Mouse (Mus musculus): ENCODE results near the gene Nat8f5. TPM values are rescaled to one million over a fixed set of nuclear protein-coding genes. Genes with fewer than 3 reads are reported as not detected.

Gene Nat8f5
- polyA plus RNA-seq (2017; shearing (Covaris generic)), result not detected

DNA sequence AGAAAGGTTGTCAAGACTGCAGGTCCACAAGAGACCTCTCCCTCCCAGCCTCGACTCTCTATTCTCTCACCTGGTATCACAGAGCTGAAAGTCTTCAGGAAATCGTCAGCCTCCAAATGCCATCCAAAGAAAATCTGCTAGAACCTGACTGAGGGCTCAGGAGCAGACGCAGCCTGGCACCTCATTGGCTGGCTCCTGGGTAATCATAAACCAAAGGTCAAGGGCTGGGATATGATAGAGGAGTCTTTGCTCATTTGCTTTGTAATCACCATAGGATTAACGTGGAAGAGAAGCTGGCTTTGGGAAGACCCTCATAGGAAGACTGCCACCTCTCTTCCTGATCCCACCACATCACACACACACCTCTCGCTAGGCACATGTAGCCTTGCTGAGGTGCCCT is at the start of gene Nat8f5, which contains the start of gene Nat8f6:
Nat8f5 (minus strand) TSS at position 136 of the 400 bp plus-strand sequence.
Nat8f6 (minus strand) TSS at position 118 of the 400 bp plus-strand sequence.

DNA sequence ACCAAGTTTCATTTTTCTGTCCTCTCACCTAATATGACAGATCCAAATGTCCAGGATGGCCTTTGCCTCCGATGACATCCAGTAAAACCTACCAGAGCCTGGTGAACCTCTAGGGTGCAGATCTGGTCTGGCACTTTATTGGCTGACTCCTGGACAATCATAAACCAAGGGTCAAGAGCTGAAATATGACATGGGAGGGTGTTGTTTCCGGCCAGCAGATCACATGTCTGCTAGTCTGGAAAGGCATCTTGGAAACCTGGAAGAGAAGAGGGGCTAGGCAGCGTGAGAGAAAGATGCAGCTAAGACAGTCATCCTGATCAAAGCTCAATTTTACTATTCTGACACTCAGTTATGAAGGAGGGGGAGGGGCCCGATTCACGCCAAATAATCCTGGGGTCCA is 48.2 kb upstream of the Nat8f5 start, which contains the start of gene Nat8f2:
Nat8f2 (minus strand) TSS at position 153 of the 400 bp plus-strand sequence.

DNA sequence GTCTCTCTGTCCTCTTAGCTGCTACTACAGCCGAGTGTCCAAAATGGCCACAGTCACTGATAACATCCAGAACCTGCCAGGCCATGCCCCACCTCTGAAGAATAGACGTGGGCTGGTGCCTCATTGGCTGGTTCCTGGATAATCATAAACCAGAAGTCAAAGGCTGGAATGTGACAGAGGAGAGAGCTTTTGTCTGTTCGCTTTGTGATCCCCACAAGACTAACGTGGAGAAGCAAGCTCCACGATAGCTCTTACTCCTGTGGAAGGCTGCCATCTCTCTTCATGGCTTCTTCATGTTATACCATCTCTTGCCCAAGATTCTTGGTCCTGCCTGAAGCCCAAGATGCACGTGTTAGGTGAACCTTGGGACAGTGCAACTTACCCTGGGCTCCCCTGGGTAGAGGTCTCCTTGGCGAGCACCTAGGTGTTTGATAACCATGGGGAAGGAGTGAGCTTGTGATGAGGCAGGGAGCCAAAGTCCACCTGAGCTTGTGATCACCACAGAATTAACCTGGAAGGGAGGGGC is 11.1 kb upstream of the Nat8f5 start, which contains the start of gene Nat8:
Nat8 (minus strand) TSS at position 287 of the 526 bp plus-strand sequence.

Other genes starting within 250 kb of the Nat8f5 start
- 10 to 100 TPM in 1 of 2 experiments, 1 to 10 TPM in 1; 2.3 to 10.8 TPM for gene Alms1, start 233.4 kb downstream of the Nat8f5 start, polyA plus RNA-seq (2017; shearing (Covaris generic))
- under 1 TPM in 1 of 2 experiments, not detected in 1; 0.60 TPM for gene Nat8f7, start 107.8 kb downstream of the Nat8f5 start, polyA plus RNA-seq (2017; shearing (Covaris generic))
- gene Nat8f3, start 55.2 kb downstream of the Nat8f5 start, polyA plus RNA-seq (2017; shearing (Covaris generic)), result under 1 TPM; 0.27 to 0.72 TPM
- not detected for gene Nat8f6, start within 50 bp of the Nat8f5 start, polyA plus RNA-seq (2017; shearing (Covaris generic))
- not detected for gene Nat8, start 11.1 kb upstream of the Nat8f5 start, polyA plus RNA-seq (2017; shearing (Covaris generic))
- 1 to 10 TPM in 1 of 2 experiments, under 1 TPM in 1; 0.29 to 2.9 TPM for gene Nat8f2, start 48.2 kb upstream of the Nat8f5 start, polyA plus RNA-seq (2017; shearing (Covaris generic))
- 1 to 10 TPM; 6.2 to 8.6 TPM for gene Nat8f4, start 83.9 kb upstream of the Nat8f5 start, polyA plus RNA-seq (2017; shearing (Covaris generic))
- gene Tprkb, start 90.9 kb upstream of the Nat8f5 start, polyA plus RNA-seq (2017; shearing (Covaris generic)), result 10 to 100 TPM; 39.1 to 43.7 TPM
- 10 to 100 TPM in 1 of 2 experiments, 1 to 10 TPM in 1; 9.1 to 11.9 TPM for gene Nat8f1, start 94.7 kb upstream of the Nat8f5 start, polyA plus RNA-seq (2017; shearing (Covaris generic))
- gene Dusp11, start 140.7 kb upstream of the Nat8f5 start, polyA plus RNA-seq (2017; shearing (Covaris generic)), result 100 to 1,000 TPM; 164 to 231 TPM
- 1 to 10 TPM in 1 of 2 experiments, not detected in 1; 2.0 TPM for gene Figla, start 195.2 kb upstream of the Nat8f5 start, polyA plus RNA-seq (2017; shearing (Covaris generic))
- gene Add2, start 207.7 kb upstream of the Nat8f5 start, polyA plus RNA-seq (2017; shearing (Covaris generic)), result under 1 TPM in 1 of 2 experiments, not detected in 1; 0.20 TPM

All from inflammation-experienced regulatory T-cells (primary cell).